Mouse (Mus musculus) right cerebral cortex, adult 2 months (tissue): ENCODE measurements around the gene Iah1.
A peak's percentile ranks its signal among the peaks of the same experiment; 100 is the strongest.

Experiments
- DNase-seq, 2 experiments: peaks; one replicate each; pipeline ENCODE4 v3.0.0; 2021 to 2022; ENCODE audit warnings: low spot score in 2 of 2

Iah1 gene

GRCm38 (mm10) chr12:21315923-21316868 lies at the start of gene Iah1:
Gene Iah1 (plus strand): TSS chr12:21316389.
- peak; percentile 68 to 81 for DNase-seq

- no peak for DNase-seq
Observed at GRCm38 (mm10) chr12:21266784-21267098, 49.4 kb upstream of the Iah1 start.

GRCm38 (mm10) chr12:21268083-21268616 lies 48.0 kb upstream of the Iah1 start:
- DNase-seq: no peak

GRCm38 (mm10) chr12:21274446-21274845 lies 41.7 kb upstream of the Iah1 start:
- no peak for DNase-seq

GRCm38 (mm10) chr12:21277352-21277864 lies 38.8 kb upstream of the Iah1 start:
- no peak for DNase-seq

- no peak for DNase-seq
Observed at GRCm38 (mm10) chr12:21284761-21285441, 31.3 kb upstream of the Iah1 start, which contains the start of gene Cpsf3. Gene Cpsf3 (plus strand): TSS chr12:21285391.

- DNase-seq: no peak
Observed at GRCm38 (mm10) chr12:21285508-21286242, 30.5 kb upstream of the Iah1 start.

- DNase-seq: peak; percentile 98 to 99
Observed at GRCm38 (mm10) chr12:21286243-21286622, 30.0 kb upstream of the Iah1 start, which contains the start of gene Itgb1bp1. Gene Itgb1bp1 (minus strand): TSS chr12:21286284.

GRCm38 (mm10) chr12:21286712-21287650 lies 29.2 kb upstream of the Iah1 start:
- peak; percentile 14 to 20 for DNase-seq

GRCm38 (mm10) chr12:21288716-21289395 lies 27.3 kb upstream of the Iah1 start:
- DNase-seq: no peak

GRCm38 (mm10) chr12:21289651-21290050 lies 26.5 kb upstream of the Iah1 start:
- DNase-seq: no peak

- DNase-seq: no peak
Observed at GRCm38 (mm10) chr12:21298856-21299255, 17.3 kb upstream of the Iah1 start.

GRCm38 (mm10) chr12:21301324-21301723 lies 14.9 kb upstream of the Iah1 start:
- no peak for DNase-seq

- DNase-seq: no peak
Observed at GRCm38 (mm10) chr12:21301932-21302331, 14.3 kb upstream of the Iah1 start.

- DNase-seq: no peak
Observed at GRCm38 (mm10) chr12:21302361-21302783, 13.8 kb upstream of the Iah1 start.

GRCm38 (mm10) chr12:21305741-21306140 lies 10.4 kb upstream of the Iah1 start:
- DNase-seq: no peak

- DNase-seq: no peak
Observed at GRCm38 (mm10) chr12:21306721-21307120, 9.5 kb upstream of the Iah1 start.

GRCm38 (mm10) chr12:21312201-21312600 lies 4.0 kb upstream of the Iah1 start:
- no peak for DNase-seq

- peak; percentile 15 to 22 for DNase-seq
Observed at GRCm38 (mm10) chr12:21316869-21317265, 678 bp downstream of the Iah1 start.
